Mouse (Mus musculus): ENCODE measurements around the gene Spata22.
"Not testable (repeated sequence)": the region's sequence is repeated elsewhere in the genome, so short reads cannot be mapped to it uniquely, and the experiment has no call there.

Gene Spata22

GRCm38 (mm10) chr11:73329442-73329841 lies at the start of gene Spata22, which contains the start of the genes Aspa and Gm49340:
TSS of gene Spata22 (plus strand) at chr11:73329741.
TSS of gene Aspa (minus strand) at chr11:73329596.
TSS of gene Gm49340 (plus strand) at chr11:73329741.
- in situ Hi-C loops (cut with MboI, MseI): no loop called here

DNA sequence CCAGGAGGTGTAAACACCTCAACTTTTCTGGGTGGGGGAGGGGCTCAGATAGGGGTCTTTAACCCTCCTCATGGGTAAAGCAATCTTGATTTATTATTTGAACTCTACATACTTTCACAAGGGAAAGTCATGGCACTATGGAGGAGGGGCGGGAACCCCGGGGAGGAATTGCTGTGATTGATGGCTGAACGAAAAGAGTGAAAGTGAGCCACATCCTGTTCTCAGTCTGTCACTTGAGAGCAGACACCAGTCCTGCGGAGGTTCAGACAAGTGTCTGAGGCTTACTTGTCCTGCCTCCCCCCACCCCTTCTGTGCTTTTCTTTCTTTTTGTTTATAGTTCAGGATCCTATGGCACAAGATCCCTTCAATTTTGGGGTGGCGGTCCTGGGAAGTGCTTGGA lies 48.8 kb upstream of the Spata22 start:
- in situ Hi-C loops (cut with MboI, MseI): no loop called here

GRCm38 (mm10) chr11:73281528-73282027 lies 48.0 kb upstream of the Spata22 start:
- in situ Hi-C loops (cut with MboI, MseI): no loop called here

DNA sequence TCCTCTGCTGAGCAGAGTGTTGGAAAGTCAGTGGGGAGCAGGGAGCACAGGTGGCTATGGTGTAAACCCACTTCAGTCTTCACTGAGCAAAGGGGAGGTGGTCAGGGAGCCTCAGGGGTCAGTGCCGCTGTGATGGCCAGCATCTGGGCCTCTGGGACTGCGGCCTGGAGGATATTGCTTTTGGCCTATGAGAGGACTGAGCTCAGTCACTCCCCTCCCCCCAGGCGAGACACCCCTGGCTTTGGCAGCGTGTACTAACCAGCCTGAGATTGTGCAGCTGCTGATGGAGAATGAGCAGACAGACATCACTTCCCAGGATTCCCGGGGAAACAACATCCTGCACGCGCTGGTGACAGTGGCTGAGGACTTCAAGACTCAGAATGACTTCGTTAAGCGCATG lies 46.2 kb upstream of the Spata22 start:
- in situ Hi-C loops (cut with MboI, MseI): no loop called here

GRCm38 (mm10) chr11:73283926-73284325 lies 45.6 kb upstream of the Spata22 start:
- in situ Hi-C loops (cut with MboI, MseI): no loop called here

DNA sequence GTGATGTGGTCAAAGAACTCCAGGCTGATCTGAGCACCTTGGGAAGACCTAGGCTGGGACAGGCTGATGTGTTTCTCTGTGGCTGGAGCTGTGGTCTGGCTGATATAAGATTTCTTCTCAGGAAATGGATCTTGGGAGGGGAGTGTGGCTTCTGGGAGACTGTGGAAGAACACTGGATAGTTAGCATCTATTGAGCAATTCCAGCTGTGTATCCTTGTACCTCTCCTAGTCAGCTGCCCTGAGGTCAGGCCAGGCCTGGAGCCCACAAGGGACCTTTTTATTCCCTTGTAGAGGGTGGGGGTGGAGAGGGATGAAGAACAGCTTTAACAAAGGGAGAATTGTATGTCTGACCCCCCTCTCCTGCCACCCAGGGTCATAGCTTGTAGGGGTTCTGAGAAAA lies 45.2 kb upstream of the Spata22 start:
- in situ Hi-C loops (cut with MboI, MseI): no loop called here

- in situ Hi-C loops (cut with MboI, MseI): no loop called here
Observed at GRCm38 (mm10) chr11:73289621-73290020, 39.9 kb upstream of the Spata22 start.

- in situ Hi-C loops (cut with MboI, MseI): loop anchor here (5.0 kb wide), 1 partner anchor 1304 kb away; no protein-coding TSS in a partner anchor
Observed at GRCm38 (mm10) chr11:73303123-73303522, 26.4 kb upstream of the Spata22 start.

DNA sequence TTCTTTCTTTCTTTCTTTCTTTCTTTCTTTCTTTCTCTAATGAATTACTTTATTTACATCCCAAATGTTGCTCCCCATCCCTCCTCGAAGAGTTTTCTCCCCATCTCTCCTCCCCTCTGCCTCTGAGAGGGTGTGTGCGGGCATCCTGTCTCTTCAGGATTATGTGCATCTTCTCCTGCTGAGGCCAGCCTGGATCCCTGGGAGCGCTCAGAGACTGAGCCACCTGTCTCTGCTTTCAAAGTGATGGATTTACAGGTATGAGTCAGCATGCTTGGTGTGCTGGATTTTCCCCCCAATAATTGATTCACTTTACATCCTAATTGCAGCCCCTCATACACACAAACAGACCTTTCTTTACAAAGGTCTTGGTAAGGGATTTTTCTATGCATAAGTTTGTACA lies 13.6 kb upstream of the Spata22 start:
- in situ Hi-C loops (cut with MboI, MseI): no loop called here

- in situ Hi-C loops (cut with MboI, MseI): not testable (repeated sequence)
Observed at GRCm38 (mm10) chr11:73318581-73318980, 11.0 kb upstream of the Spata22 start.

DNA sequence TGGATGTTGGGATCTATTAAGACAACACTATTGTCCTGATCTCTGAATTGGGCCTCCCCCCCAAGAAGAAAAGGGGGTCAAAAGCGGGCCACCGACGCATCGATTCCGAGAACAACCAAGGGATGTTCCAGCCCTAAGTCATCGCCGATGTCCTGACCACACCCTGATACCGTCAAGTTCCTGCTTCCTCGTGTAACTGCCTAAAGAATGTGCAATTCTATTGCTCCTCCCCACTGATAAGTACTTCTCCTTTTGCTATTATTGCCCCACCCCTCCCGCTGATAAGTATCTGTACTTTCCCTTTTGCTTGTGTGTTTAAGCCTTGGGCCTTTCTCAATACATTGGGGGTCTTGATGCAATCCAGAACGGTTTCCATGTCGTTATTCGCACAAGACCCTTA lies 8.5 kb upstream of the Spata22 start:
- in situ Hi-C loops (cut with MboI, MseI): not testable (repeated sequence)

DNA sequence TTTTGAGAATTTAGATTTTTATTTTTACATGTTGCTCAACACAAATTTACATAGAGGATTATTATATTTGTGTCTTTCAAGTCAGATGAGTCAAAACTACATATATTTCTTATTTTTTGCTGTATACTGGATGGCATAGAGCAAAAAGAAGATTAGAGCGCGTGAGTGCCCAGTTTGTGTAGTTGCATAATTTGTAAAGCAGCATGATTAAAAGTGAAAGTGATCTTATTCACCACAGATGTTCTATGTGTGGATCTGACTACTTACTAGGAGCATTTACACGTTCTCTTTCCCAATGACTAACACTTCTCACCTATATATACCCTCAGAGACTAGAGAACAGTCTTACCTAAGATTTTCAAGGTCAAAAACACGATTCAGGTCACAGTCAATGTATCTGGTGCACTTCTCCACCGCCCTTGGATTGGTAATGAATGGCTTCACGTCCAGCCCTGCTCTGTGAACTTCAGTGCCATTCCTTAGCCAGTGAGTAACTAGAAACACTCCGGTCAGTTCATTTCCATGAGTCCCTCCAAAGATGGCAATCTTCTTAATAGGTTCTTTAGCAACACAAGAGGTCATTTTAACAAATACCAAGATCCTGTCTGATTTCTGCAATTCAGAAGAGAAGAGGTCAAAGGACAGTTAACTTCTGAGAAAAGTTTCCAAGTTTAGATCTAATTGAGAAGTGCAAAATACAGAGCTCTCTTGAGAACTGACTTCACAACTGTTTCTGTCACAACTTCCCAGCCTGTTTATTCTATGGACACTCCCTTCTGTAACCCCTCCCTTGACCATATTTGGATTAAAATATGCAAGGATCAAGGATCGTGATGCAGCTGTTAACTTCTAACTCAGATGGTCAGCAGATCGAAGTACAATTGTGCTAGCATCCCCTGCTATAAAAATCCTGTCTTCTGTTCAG lies 5.4 kb upstream of the Spata22 start:
- in situ Hi-C loops (cut with MboI, MseI): no loop called here

DNA sequence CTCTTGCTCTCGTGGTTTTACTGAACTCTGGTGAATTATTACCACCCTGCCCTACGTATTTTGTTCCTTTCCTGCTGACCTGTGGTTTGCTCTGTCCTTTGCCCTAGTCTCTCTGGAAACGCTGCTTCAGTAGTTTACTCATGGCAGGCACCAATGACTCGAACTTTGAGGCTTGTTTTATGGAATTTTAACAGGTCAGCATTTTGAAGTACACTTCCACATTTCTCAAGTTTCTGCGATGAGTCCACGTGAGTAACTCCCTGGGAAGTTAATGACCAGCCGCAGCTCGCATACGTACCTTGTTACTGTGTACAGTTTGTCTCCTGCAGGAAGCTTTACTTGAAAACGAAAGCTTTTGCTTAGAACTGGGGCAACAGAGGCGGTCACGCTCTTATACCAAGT lies 3.1 kb upstream of the Spata22 start:
- in situ Hi-C loops (cut with MboI, MseI): no loop called here

- in situ Hi-C loops (cut with MboI, MseI): no loop called here
Observed at GRCm38 (mm10) chr11:73327361-73327760, 2.2 kb upstream of the Spata22 start.

DNA sequence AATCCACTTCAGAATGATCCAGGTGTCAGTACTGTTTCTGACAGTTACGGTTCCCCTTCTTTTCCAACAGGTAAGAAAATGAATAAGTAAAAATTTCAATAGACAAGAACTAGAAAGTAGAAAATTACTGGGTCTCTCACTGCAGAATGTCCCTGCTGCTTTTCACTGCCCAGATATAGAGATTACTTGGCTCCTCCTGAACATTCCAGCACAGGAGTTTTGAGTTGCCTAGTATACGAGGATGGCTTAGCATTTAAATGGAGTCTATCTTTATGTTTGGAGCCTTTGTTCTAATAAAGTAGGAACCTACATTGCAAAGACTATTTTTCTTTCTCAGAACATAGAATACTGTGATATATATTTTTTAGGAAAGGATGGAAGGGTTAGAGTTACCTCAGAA lies 3.8 kb downstream of the Spata22 start:
- in situ Hi-C loops (cut with MboI, MseI): no loop called here

DNA sequence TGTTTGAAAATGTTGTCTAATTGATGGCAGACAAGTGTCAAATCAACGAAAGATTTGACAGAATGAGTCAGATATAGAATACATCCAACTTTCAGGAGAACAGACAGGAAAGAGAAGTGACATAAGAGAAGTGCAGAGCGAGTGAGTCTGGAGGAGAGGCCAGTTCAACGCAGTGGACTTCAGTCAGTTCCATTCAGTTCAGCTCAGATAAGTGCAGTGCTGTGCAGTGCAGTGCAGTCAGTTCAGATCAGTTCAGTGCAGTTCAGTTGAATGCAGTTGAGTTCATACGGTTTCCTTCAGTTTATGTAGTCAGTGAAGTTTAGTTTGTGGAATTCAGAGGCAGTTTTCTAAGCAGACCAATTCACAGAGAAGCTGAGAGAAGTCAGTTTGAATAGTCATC lies 7.4 kb downstream of the Spata22 start:
- in situ Hi-C loops (cut with MboI, MseI): no loop called here

- in situ Hi-C loops (cut with MboI, MseI): no loop called here
Observed at GRCm38 (mm10) chr11:73350483-73350882, 20.9 kb downstream of the Spata22 start, which contains the start of gene Olfr20. TSS of gene Olfr20 (plus strand) at chr11:73350783.

DNA sequence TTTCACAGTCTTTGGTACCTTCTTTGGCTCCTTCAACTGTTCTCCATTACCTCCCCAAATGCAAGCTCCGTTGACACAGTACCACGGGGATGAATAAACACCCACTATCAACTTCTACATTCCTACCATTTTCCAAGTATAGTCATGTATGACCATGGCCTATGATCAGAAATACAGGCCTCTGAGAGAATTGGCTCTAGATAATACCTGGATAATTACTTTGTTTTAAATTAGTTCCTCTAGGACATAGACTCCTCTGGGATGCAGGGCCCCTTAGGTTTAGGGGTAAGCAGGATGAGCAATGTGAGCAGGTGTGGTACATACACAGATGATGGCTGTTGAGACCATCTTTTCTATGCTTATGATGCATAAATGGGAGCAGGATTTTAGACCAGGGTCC lies 41.4 kb downstream of the Spata22 start, which contains the start of gene Olfr376:
TSS of gene Olfr376 (plus strand) at position 301 of the 400 bp plus-strand sequence.
- in situ Hi-C loops (cut with MboI, MseI): no loop called here

- in situ Hi-C loops (cut with MboI, MseI): no loop called here
Observed at GRCm38 (mm10) chr11:73395374-73395773, 65.8 kb downstream of the Spata22 start.
